Mouse (Mus musculus): Measurements from ENCODE around the gene Foxd3. TPM values are rescaled to one million over a fixed set of nuclear protein-coding genes. Genes with fewer than 3 reads are reported as not detected.
"Not testable (repeated sequence)": the region's sequence is repeated elsewhere in the genome, so short reads cannot be mapped to it uniquely, and the experiment has no call there.

The Foxd3 gene
- 1.8 and 2.1 TPM in 2 replicates for polyA plus RNA-seq (2015; fragmentation: Nextera tagmentation; extraction: Ambion mirVana)

GRCm38 (mm10) chr4:99655937-99656604, at the start of gene Foxd3:
Gene Foxd3, plus strand, starts transcription at chr4:99656299.
- under 1% methylated on average over 58 of the region's 62 CpGs for WGBS
- H3K4me1 ChIP-seq (replicated peaks), result peaks cover 28% of the 10 kb centered on the region
- H3K27me3 ChIP-seq, result peaks cover 63% of the 10 kb centered on the region
- H3K9me3 ChIP-seq, result no peaks in the 10 kb centered on the region
- H3K4me2 ChIP-seq, result peak within 1 kb of the TSS; percentile 50
- 0 out of 2 replicates have a peak within 1 kb of the TSS, but pooled peaks have one; percentile 7 for H3K9ac ChIP-seq
- ATAC-seq (ENCODE audit: low FRiP score, low read depth), result peak; percentile 65
- peak within 1 kb of the TSS; percentile 53 for H3K27ac ChIP-seq (replicated peaks)
- peak within 1 kb of the TSS; percentile 37 for H3K4me3 ChIP-seq
- no peaks in the 10 kb centered on the region for H3K36me3 ChIP-seq

DNA sequence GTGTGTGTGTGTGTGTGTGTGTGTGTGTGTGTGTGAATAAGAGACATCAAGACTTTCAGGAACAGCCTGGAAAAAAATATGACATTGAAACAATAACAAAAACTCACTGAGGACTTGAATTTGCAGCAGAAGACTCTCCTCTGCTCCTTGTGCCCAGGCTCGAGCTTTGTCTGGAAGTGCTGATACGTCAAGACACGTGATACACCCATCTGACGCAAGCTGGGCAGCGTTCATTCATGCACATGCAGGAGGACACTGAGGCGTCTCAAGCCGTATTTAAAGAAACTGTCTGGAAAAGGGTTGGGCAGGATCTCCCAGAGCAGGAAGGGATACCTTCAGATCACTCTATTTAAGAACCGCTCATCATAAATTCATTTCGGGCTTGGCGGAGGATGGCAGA, 43.9 kb upstream of the Foxd3 start:
- no peaks in the 10 kb centered on the region for H3K36me3 ChIP-seq
- ATAC-seq (ENCODE audit: low FRiP score, low read depth), result no peak
- no peaks in the 10 kb centered on the region for H3K9me3 ChIP-seq
- no peaks in the 10 kb centered on the region for H3K27me3 ChIP-seq
- WGBS, result 92% methylated on average over 10 of the region's 10 CpGs
- H3K4me2 ChIP-seq, result no peak overlapping the region
- no peak overlapping the region for H3K9ac ChIP-seq
- no peak overlapping the region for H3K4me3 ChIP-seq
- H3K4me1 ChIP-seq (replicated peaks), result no peaks in the 10 kb centered on the region
- H3K27ac ChIP-seq (replicated peaks), result no peak overlapping the region

DNA sequence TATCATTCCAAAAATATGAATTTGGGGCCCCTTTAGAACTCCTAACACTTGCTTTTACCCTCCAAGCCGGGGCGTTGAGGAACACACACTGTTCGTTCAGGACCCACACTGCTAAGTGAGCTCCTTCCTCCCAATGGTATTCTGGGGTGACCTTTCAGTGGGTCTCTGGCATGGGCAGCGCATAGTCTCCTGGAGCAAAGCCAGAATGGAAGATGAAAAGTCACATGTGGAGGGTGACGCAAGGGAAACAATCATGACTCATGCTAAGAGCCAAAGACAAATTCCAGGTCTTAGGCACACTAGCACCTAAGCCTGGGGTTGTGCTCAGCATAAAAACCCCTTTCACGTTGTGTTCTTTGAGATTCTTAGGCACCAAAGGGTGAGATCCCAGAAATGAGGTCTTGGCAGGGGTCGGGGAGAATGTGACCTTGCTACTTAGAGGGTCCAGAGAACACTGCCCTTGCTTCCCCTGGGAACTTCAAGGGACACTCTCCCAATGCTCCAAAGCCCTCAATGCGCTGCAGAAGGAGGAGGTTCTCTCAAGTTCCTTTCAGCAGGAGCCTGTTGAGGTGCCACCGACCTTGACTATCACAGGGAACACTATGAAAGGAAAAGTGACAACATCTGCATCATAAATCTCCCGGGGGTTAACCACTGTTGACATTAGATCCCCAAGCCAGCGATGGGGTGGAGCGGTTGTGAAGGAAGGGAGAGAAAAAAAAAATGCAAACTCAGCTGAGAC, 43.3 kb upstream of the Foxd3 start:
- Histone ChIP-seq H3K27ac (replicated peaks) (no peak overlapping the region), H3K9ac (no peak overlapping the region), H3K36me3 (no peaks in the 10 kb centered on the region), H3K4me3 (no peak overlapping the region), H3K4me2 (no peak overlapping the region), H3K4me1 (replicated peaks) (no peaks in the 10 kb centered on the region), H3K27me3 (no peaks in the 10 kb centered on the region), H3K9me3 (no peaks in the 10 kb centered on the region)
- no peak for ATAC-seq (ENCODE audit: low FRiP score, low read depth)
- WGBS, result 79% methylated on average over 12 of the region's 12 CpGs

DNA sequence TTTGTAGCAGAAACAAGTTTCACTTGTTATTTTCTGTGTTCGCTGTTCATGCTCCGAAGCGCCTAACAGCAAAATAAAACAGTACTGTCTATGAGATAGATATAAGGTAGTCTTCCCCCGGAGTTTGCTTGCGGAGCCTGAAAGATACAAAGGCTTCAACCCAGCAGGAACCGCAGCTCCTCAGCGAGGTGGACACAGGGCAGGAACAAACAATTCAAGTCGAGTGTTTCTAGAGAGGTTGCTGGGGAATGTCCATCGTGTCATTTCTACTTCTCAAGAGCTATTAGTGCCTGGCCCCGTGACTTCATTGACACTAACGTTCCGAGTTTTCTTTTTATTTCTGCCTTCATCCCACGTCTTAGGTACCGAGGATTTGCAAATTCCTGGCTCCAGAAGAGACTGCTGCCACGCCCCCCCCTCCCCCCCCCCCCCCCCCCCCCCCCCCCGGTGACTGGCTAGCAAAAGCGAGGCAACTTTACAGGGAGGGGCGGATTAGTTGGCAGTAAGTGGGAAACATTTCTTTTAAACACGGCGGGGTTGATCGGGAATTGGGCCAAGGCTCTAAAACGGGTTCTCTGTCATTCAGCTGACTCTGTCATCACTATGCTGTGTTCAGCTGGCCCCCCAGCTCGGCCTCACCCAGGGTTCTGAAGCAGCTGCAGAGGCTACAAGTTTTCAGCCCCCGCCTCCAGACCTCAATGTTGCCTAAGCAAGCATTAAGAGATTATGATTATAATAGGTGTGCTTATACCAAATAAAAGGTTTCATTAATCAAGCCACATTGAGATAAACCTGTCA, 29.9 kb upstream of the Foxd3 start:
- H3K9ac ChIP-seq, result no peak overlapping the region
- no peak for ATAC-seq (ENCODE audit: low FRiP score, low read depth)
- H3K4me2 ChIP-seq, result peak overlapping the region; percentile 46
- no peaks in the 10 kb centered on the region for H3K36me3 ChIP-seq
- WGBS, result 9% methylated on average over 21 of the region's 24 CpGs
- peak overlapping the region; percentile 10; the same call in 1 of the 2 replicates for H3K4me3 ChIP-seq
- H3K27me3 ChIP-seq, result peaks cover 12% of the 10 kb centered on the region; the same call in 1 of the 2 replicates
- peaks cover 6% of the 10 kb centered on the region; the same call in 1 of the 2 replicates for H3K4me1 ChIP-seq (replicated peaks)
- no peaks in the 10 kb centered on the region for H3K9me3 ChIP-seq
- no peak overlapping the region for H3K27ac ChIP-seq (replicated peaks)

GRCm38 (mm10) chr4:99627057-99627456, 29.0 kb upstream of the Foxd3 start:
- ATAC-seq (ENCODE audit: low FRiP score, low read depth), result no peak
- H3K4me2 ChIP-seq, result no peak overlapping the region
- 68% methylated on average over 13 of the region's 13 CpGs for WGBS
- H3K27me3 ChIP-seq, result peaks cover 8% of the 10 kb centered on the region; the same call in 1 of the 2 replicates
- H3K9me3 ChIP-seq, result no peaks in the 10 kb centered on the region
- no peak overlapping the region for H3K9ac ChIP-seq
- H3K4me1 ChIP-seq (replicated peaks), result peaks cover 6% of the 10 kb centered on the region; the same call in 1 of the 2 replicates
- no peaks in the 10 kb centered on the region for H3K36me3 ChIP-seq
- no peak overlapping the region for H3K4me3 ChIP-seq
- no peak overlapping the region for H3K27ac ChIP-seq (replicated peaks)

GRCm38 (mm10) chr4:99636038-99636437, 20.1 kb upstream of the Foxd3 start:
- H3K4me3 ChIP-seq, result no peak overlapping the region
- WGBS, result 87% methylated on average over 4 of the region's 4 CpGs

DNA sequence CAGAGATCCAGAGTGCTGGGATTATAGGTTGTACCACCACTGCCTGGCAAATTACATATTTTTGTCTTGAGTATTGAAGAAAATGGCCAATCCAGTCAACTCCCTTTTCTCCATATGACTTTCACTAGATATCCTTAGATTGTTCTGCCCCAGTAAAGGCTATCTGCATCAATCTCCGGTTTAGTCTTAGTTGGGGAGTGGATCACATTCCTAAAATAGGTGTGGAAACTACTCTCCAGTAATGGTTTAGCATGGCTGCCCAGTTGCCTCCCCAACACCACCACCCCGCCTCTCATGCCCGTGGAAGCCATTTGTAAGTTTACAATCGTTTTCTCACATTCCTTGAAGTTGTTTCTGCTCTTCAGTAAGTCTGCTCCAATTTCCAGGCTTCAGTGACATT, 19.4 kb upstream of the Foxd3 start:
- H3K27ac ChIP-seq (replicated peaks), result no peak overlapping the region
- H3K4me3 ChIP-seq, result no peak overlapping the region
- no peak for ATAC-seq (ENCODE audit: low FRiP score, low read depth)
- WGBS, result 89% methylated on average over 4 of the region's 4 CpGs
- H3K36me3 ChIP-seq, result no peaks in the 10 kb centered on the region
- no peak overlapping the region for H3K4me2 ChIP-seq
- no peaks in the 10 kb centered on the region for H3K4me1 ChIP-seq (replicated peaks)
- H3K9me3 ChIP-seq, result no peaks in the 10 kb centered on the region
- H3K9ac ChIP-seq, result no peak overlapping the region
- H3K27me3 ChIP-seq, result peaks cover 8% of the 10 kb centered on the region; the same call in 1 of the 2 replicates

More at GRCm38 (mm10) chr4:99636038-99636437, 20.1 kb upstream of the Foxd3 start:
- ATAC-seq (ENCODE audit: low FRiP score, low read depth), result no peak
- no peak overlapping the region for H3K27ac ChIP-seq (replicated peaks)
- H3K4me2 ChIP-seq, result no peak overlapping the region
- 0 out of 2 replicates have a peak, but pooled peaks cover 6% of the 10 kb centered on the region for H3K27me3 ChIP-seq
- no peaks in the 10 kb centered on the region for H3K36me3 ChIP-seq
- no peaks in the 10 kb centered on the region for H3K9me3 ChIP-seq
- no peaks in the 10 kb centered on the region for H3K4me1 ChIP-seq (replicated peaks)
- H3K9ac ChIP-seq, result no peak overlapping the region

GRCm38 (mm10) chr4:99640619-99641018, 15.5 kb upstream of the Foxd3 start:
- not testable (repeated sequence) for H3K9ac ChIP-seq; ATAC-seq (ENCODE audit: low FRiP score, low read depth); H3K4me1 ChIP-seq (replicated peaks); H3K4me2 ChIP-seq; H3K4me3 ChIP-seq; H3K9me3 ChIP-seq; H3K27ac ChIP-seq (replicated peaks); H3K36me3 ChIP-seq
- H3K27me3 ChIP-seq, result peaks cover 24% of the 10 kb centered on the region
- WGBS, result 97% methylated on average over 5 of the region's 5 CpGs

GRCm38 (mm10) chr4:99641920-99642319, 14.2 kb upstream of the Foxd3 start:
- H3K36me3 ChIP-seq, result no peaks in the 10 kb centered on the region
- 31% methylated on average over 3 of the region's 3 CpGs for WGBS
- no peak overlapping the region for H3K27ac ChIP-seq (replicated peaks)
- peaks cover 36% of the 10 kb centered on the region for H3K27me3 ChIP-seq
- H3K9me3 ChIP-seq, result no peaks in the 10 kb centered on the region
- H3K4me1 ChIP-seq (replicated peaks), result no peaks in the 10 kb centered on the region
- H3K4me3 ChIP-seq, result no peak overlapping the region
- H3K9ac ChIP-seq, result no peak overlapping the region
- H3K4me2 ChIP-seq, result no peak overlapping the region
- no peak for ATAC-seq (ENCODE audit: low FRiP score, low read depth)

DNA sequence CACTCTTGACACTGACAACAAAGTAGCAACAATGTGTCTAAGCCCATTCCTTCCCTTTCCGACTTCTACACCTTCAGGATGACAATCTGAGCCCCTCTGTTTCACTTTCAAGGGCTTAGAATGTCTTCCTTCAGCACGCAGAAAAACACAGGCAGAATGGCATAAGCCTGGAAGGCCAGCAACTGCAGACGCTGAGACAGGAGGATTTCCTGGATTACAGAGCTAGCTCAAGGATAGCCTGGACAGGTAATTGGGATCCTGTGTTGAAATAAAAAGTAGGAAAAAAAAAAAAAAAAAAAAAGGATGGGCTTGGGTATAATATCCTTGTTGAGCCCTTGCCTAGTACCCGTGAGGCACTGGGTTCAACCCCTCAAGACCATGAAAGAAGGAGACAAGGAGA, 10.5 kb upstream of the Foxd3 start:
- Histone ChIP-seq H3K4me1 (replicated peaks) (no peaks in the 10 kb centered on the region), H3K9ac (no peak overlapping the region), H3K36me3 (no peaks in the 10 kb centered on the region), H3K9me3 (no peaks in the 10 kb centered on the region), H3K4me2 (no peak overlapping the region), H3K4me3 (no peak overlapping the region), H3K27ac (replicated peaks) (no peak overlapping the region), H3K27me3 (peaks cover 69% of the 10 kb centered on the region)
- no peak for ATAC-seq (ENCODE audit: low FRiP score, low read depth)
- WGBS, result 88% methylated on average over 4 of the region's 4 CpGs

DNA sequence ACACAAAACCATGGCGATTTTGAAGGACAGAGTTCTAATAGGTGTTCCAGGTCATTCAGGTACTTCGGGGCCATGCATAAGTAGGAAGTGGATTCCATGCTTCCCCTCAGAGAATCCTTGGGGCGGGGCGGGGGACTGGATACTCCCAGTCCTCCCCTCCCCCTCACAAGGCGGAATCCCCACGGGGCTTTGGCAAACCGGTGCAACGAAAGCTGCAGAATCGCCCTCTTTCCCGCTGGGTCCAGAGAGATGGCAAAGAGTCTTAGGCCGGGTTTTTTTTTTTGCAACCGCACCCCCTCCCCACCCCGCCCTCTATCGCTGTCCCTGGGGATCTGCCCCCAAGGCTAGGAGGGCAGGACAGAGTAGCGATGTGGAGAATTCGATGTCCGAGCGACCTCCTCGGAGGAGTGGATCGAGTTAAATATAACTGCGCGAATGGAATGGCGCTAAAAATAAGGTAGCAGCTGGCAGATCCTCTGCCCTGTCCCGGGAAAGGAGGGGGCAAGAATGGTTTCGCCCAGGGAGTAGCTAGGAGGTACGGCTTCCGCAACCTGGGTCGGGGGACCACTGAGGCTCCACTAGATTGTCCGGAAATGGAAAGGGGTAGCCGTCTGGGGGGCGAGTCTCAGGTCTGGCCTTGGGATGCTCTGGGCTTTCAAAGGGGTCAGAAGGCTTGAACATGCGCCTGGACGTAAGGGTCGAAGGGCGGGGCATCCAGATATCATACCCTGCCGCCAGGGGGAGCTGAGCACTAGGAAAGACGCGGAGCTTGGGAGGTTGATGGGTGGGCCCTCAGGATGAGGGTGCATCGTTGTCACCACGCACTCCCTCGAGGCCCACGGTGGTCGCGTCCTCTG, 5.8 kb upstream of the Foxd3 start:
- H3K4me3 ChIP-seq, result no peak overlapping the region
- 0 out of 2 replicates have a peak, but pooled peaks have one; percentile 50 for ATAC-seq (ENCODE audit: low FRiP score, low read depth)
- no peaks in the 10 kb centered on the region for H3K36me3 ChIP-seq
- 0 out of 2 replicates have a peak, but pooled peaks cover 6% of the 10 kb centered on the region for H3K4me1 ChIP-seq (replicated peaks)
- no peaks in the 10 kb centered on the region for H3K9me3 ChIP-seq
- no peak overlapping the region for H3K4me2 ChIP-seq
- peaks cover 85% of the 10 kb centered on the region for H3K27me3 ChIP-seq
- H3K27ac ChIP-seq (replicated peaks), result no peak overlapping the region
- H3K9ac ChIP-seq, result no peak overlapping the region
- WGBS, result 3% methylated on average over 44 of the region's 44 CpGs
